In the genomic region with DNA sequence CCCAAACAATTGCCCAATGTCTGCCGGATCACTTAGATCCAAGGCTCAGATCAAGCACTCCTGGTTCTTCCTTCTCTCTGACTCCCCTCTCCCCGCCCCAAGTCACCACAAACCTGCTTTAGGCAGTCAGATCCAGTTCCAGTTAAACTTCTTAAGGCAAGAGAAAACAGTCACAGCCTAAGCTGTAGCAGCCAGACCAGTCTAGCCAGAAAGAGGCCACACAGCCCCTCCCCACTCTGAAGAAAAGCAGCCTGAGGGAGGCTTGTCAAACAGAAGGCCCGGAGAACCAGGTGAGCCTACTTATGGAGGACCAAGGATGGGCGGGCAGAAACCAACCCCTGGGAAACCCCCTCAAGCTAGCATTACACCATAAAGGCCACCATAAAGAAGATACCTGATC, we compare ENCODE assay signal across 11 mouse cellular contexts. TPM values are rescaled to one million over a fixed set of nuclear protein-coding genes. Genes with fewer than 3 reads are reported as not detected.
A peak's percentile ranks its signal among the peaks of the same experiment; 100 is the strongest.
DNase-seq lines count a peak whose midpoint lies in the region; ATAC-seq and TF ChIP-seq lines count a peak whose summit lies in the region.
"Had no signal": no experiment of that assay in that cellular context is flagged by ENCODE, and none has a peak within 500 bp of the region (broad histone marks: within the 10 kb centered on the region; RNA-seq: fewer than 3 reads in every experiment).

No protein-coding gene starts in this region.

- WGBS in hindbrain, postnatal 0 days: 62% methylated on average over 4 of the region's 4 CpGs
- 69% methylated on average over 4 of the region's 4 CpGs for WGBS in hindbrain, embryonic 12.5 days
- 46% methylated on average over 4 of the region's 4 CpGs for WGBS in embryonic facial prominence, embryonic 12.5 days
- 49% methylated on average over 4 of the region's 4 CpGs for WGBS in kidney, postnatal 0 days
- WGBS in forebrain, postnatal 0 days: 74% methylated on average over 4 of the region's 4 CpGs

- H3K4me1 ChIP-seq in hindbrain, postnatal 0 days (ENCODE audit: insufficient read depth, low read length): peaks cover 27% of the 10 kb centered on the region
- peaks cover 27% of the 10 kb centered on the region for H3K4me1 ChIP-seq in hindbrain, embryonic 12.5 days
- peaks cover 29% of the 10 kb centered on the region for H3K4me1 ChIP-seq in embryonic facial prominence, embryonic 12.5 days
- no peaks in the 10 kb centered on the region; the same call in 1 of the 2 replicates for H3K4me1 ChIP-seq in kidney, postnatal 0 days (replicated peaks; ENCODE audit: insufficient read depth, low read length)
- H3K4me1 ChIP-seq in forebrain, postnatal 0 days (ENCODE audit: insufficient read depth): peaks cover 15% of the 10 kb centered on the region; the same call in 1 of the 2 replicates

- no peak for DNase-seq in hindbrain, postnatal 0 days (ENCODE audit: low spot score)
- DNase-seq in kidney, postnatal 0 days (ENCODE audit: low spot score): peak; percentile 39
- peak; percentile 83 for DNase-seq in lung, postnatal 25 days (ENCODE audit: low spot score)
- DNase-seq in cerebellum, adult 8-10 months: no peak
- DNase-seq in forebrain, postnatal 0 days: no peak
- no peak for DNase-seq in spleen, postnatal 36 days (ENCODE audit: low spot score in 2 of 2)
- DNase-seq: adrenal gland, adult 2 months; heart, postnatal 14 days had no signal

- no peak overlapping the region for H3K4me3 ChIP-seq in hindbrain, postnatal 0 days (ENCODE audit: low read length)
- no peak overlapping the region for H3K4me3 ChIP-seq in hindbrain, embryonic 12.5 days
- no peak overlapping the region for H3K4me3 ChIP-seq in embryonic facial prominence, embryonic 12.5 days
- H3K4me3 ChIP-seq in kidney, postnatal 0 days (replicated peaks; ENCODE audit: low read depth, low read length): no peak overlapping the region
- no peak overlapping the region for H3K4me3 ChIP-seq in forebrain, postnatal 0 days (ENCODE audit: low read depth, low read length)

- H3K36me3 ChIP-seq in hindbrain, postnatal 0 days (ENCODE audit: insufficient read depth, low read length): no peaks in the 10 kb centered on the region
- H3K36me3 ChIP-seq in hindbrain, embryonic 12.5 days: no peaks in the 10 kb centered on the region
- H3K36me3 ChIP-seq in embryonic facial prominence, embryonic 12.5 days: no peaks in the 10 kb centered on the region
- H3K36me3 ChIP-seq in kidney, postnatal 0 days (ENCODE audit: insufficient read depth, low read length): no peaks in the 10 kb centered on the region
- no peaks in the 10 kb centered on the region; the same call in 1 of the 2 replicates for H3K36me3 ChIP-seq in forebrain, postnatal 0 days (ENCODE audit: insufficient read depth)

- no peaks in the 10 kb centered on the region for H3K9me3 ChIP-seq in hindbrain, postnatal 0 days (ENCODE audit: low read length)
- H3K9me3 ChIP-seq in hindbrain, embryonic 12.5 days (replicated peaks): no peaks in the 10 kb centered on the region
- H3K9me3 ChIP-seq in embryonic facial prominence, embryonic 12.5 days: no peaks in the 10 kb centered on the region
- H3K9me3 ChIP-seq in kidney, postnatal 0 days (replicated peaks; ENCODE audit: low read length): no peaks in the 10 kb centered on the region
- no peaks in the 10 kb centered on the region for H3K9me3 ChIP-seq in forebrain, postnatal 0 days (ENCODE audit: low read length)

- no peak for TF ChIP-seq CTCF in hindbrain, postnatal 0 days (IDR thresholded peaks at IDR 0.05; ENCODE audit: low read depth)
- no peak for TF ChIP-seq CTCF in kidney, postnatal 0 days (IDR thresholded peaks at IDR 0.05; ENCODE audit: low read depth)
- TF ChIP-seq CTCF in forebrain, postnatal 0 days (IDR thresholded peaks at IDR 0.05; ENCODE audit: low read depth): no peak

- H3K9ac ChIP-seq in hindbrain, postnatal 0 days (replicated peaks; ENCODE audit: low read length): 0 out of 2 replicates have a peak overlapping the region, but pooled peaks have one; percentile 17
- no peak overlapping the region for H3K9ac ChIP-seq in hindbrain, embryonic 12.5 days
- H3K9ac ChIP-seq in embryonic facial prominence, embryonic 12.5 days: 0 out of 2 replicates have a peak overlapping the region, but pooled peaks have one; percentile 12
- H3K9ac ChIP-seq in kidney, postnatal 0 days (ENCODE audit: low read depth, low read length): no peak overlapping the region
- H3K9ac ChIP-seq in forebrain, postnatal 0 days: no peak overlapping the region

- H3K27me3 ChIP-seq in hindbrain, postnatal 0 days (ENCODE audit: insufficient read depth, low read length): no peaks in the 10 kb centered on the region
- H3K27me3 ChIP-seq in hindbrain, embryonic 12.5 days: peaks cover 18% of the 10 kb centered on the region
- H3K27me3 ChIP-seq in embryonic facial prominence, embryonic 12.5 days: peaks cover 31% of the 10 kb centered on the region
- no peaks in the 10 kb centered on the region; the same call in 1 of the 2 replicates for H3K27me3 ChIP-seq in kidney, postnatal 0 days (ENCODE audit: insufficient read depth, low read length)
- no peaks in the 10 kb centered on the region for H3K27me3 ChIP-seq in forebrain, postnatal 0 days (ENCODE audit: insufficient read depth, low read length)

- H3K27ac ChIP-seq in hindbrain, postnatal 0 days: 0 out of 2 replicates have a peak overlapping the region, but pooled peaks have one; percentile 4
- H3K27ac ChIP-seq in hindbrain, embryonic 12.5 days: no peak overlapping the region
- peak overlapping the region; percentile 65 for H3K27ac ChIP-seq in embryonic facial prominence, embryonic 12.5 days
- H3K27ac ChIP-seq in kidney, postnatal 0 days: peak overlapping the region; percentile 20; the same call in 1 of the 2 replicates
- no peak overlapping the region for H3K27ac ChIP-seq in forebrain, postnatal 0 days (ENCODE audit: low read depth, low read length)

- 0 out of 2 replicates have a peak overlapping the region, but pooled peaks have one; percentile 11 for H3K4me2 ChIP-seq in hindbrain, postnatal 0 days (ENCODE audit: low read depth, low read length)
- H3K4me2 ChIP-seq in hindbrain, embryonic 12.5 days (replicated peaks): no peak overlapping the region
- H3K4me2 ChIP-seq in embryonic facial prominence, embryonic 12.5 days (replicated peaks): no peak overlapping the region
- no peak overlapping the region for H3K4me2 ChIP-seq in kidney, postnatal 0 days (ENCODE audit: low read length)
- no peak overlapping the region for H3K4me2 ChIP-seq in forebrain, postnatal 0 days (ENCODE audit: low read depth)

- no peak for ATAC-seq in hindbrain, postnatal 0 days
- ATAC-seq in hindbrain, embryonic 12.5 days (ENCODE audit: low FRiP score): no peak
- peak; percentile 64; the same call in 1 of the 2 replicates for ATAC-seq in embryonic facial prominence, embryonic 12.5 days (ENCODE audit: insufficient number of reproducible peaks, insufficient read depth, low FRiP score, low TSS enrichment)
- peak; percentile 62 for ATAC-seq in kidney, postnatal 0 days (replicated peaks; ENCODE audit: low FRiP score, low read depth)
- ATAC-seq in forebrain, postnatal 0 days: no peak

RNA-seq across cellular contexts. Expression of a gene that starts 4.6 kb away (rescaled TPM):
- total RNA-seq in hindbrain, postnatal 0 days (2014; rRNA removed): 86.8 and 110 TPM in 2 replicates
- polyA plus RNA-seq in hindbrain, postnatal 0 days (2015; fragmentation: Nextera tagmentation; extraction: Ambion mirVana): 53.9 and 56.5 TPM in 2 replicates
- polyA plus RNA-seq in hindbrain, embryonic 12.5 days (2016; fragmentation: Nextera tagmentation; extraction: Ambion mirVana): 25.1 and 27.8 TPM in 2 replicates
- 25.5 and 26.6 TPM in 2 replicates for polyA plus RNA-seq in embryonic facial prominence, embryonic 12.5 days (2016; fragmentation: Nextera tagmentation; extraction: Ambion mirVana)
- 11.6 and 12.1 TPM in 2 replicates for polyA plus RNA-seq in kidney, postnatal 0 days (2015; fragmentation: Nextera tagmentation; extraction: Ambion mirVana)
- 75.1 and 83.0 TPM in 2 replicates for total RNA-seq in forebrain, postnatal 0 days (2014; rRNA removed)
- 43.7 and 52.6 TPM in 2 replicates for polyA plus RNA-seq in forebrain, postnatal 0 days (2015; fragmentation: Nextera tagmentation; extraction: Ambion mirVana)
- total RNA-seq: liver, adult 2 months had no signal
- polyA plus RNA-seq: liver, adult 2 months had no signal

RNA-seq across cellular contexts. Expression of a gene that starts 22.8 kb away (rescaled TPM):
- not detected in 2 replicates for total RNA-seq in hindbrain, postnatal 0 days (2014; rRNA removed)
- polyA plus RNA-seq in hindbrain, postnatal 0 days (2015; fragmentation: Nextera tagmentation; extraction: Ambion mirVana): 0.16 and 0.30 TPM in 2 replicates
- 0.38 and 0.44 TPM in 2 replicates for polyA plus RNA-seq in hindbrain, embryonic 12.5 days (2016; fragmentation: Nextera tagmentation; extraction: Ambion mirVana)
- 1.1 and 2.0 TPM in 2 replicates for polyA plus RNA-seq in embryonic facial prominence, embryonic 12.5 days (2016; fragmentation: Nextera tagmentation; extraction: Ambion mirVana)
- polyA plus RNA-seq in kidney, postnatal 0 days (2015; fragmentation: Nextera tagmentation; extraction: Ambion mirVana): 0.45 TPM in 1 of 2 replicates, not detected in the other
- not detected in 2 replicates for total RNA-seq in forebrain, postnatal 0 days (2014; rRNA removed)
- polyA plus RNA-seq in forebrain, postnatal 0 days (2015; fragmentation: Nextera tagmentation; extraction: Ambion mirVana): 0.31 TPM in 1 of 2 replicates, not detected in the other
- total RNA-seq: adrenal gland, adult 2 months; heart, postnatal 14 days had no signal
- polyA plus RNA-seq: adrenal gland, adult 2 months had no signal

RNA-seq across cellular contexts. Expression of a gene that starts 52.7 kb away (rescaled TPM):
- 31.3 and 33.2 TPM in 2 replicates for total RNA-seq in hindbrain, postnatal 0 days (2014; rRNA removed)
- polyA plus RNA-seq in hindbrain, postnatal 0 days (2015; fragmentation: Nextera tagmentation; extraction: Ambion mirVana): 35.0 and 36.2 TPM in 2 replicates
- polyA plus RNA-seq in hindbrain, embryonic 12.5 days (2016; fragmentation: Nextera tagmentation; extraction: Ambion mirVana): 37.0 and 38.7 TPM in 2 replicates
- polyA plus RNA-seq in embryonic facial prominence, embryonic 12.5 days (2016; fragmentation: Nextera tagmentation; extraction: Ambion mirVana): 42.9 and 45.9 TPM in 2 replicates
- 24.4 and 25.0 TPM in 2 replicates for polyA plus RNA-seq in kidney, postnatal 0 days (2015; fragmentation: Nextera tagmentation; extraction: Ambion mirVana)
- 22.7 and 32.3 TPM in 2 replicates for total RNA-seq in forebrain, postnatal 0 days (2014; rRNA removed)
- 38.7 and 42.3 TPM in 2 replicates for polyA plus RNA-seq in forebrain, postnatal 0 days (2015; fragmentation: Nextera tagmentation; extraction: Ambion mirVana)

RNA-seq across cellular contexts. Expression of a gene that starts 52.8 kb away (rescaled TPM):
- 46.8 and 51.0 TPM in 2 replicates for total RNA-seq in hindbrain, postnatal 0 days (2014; rRNA removed)
- polyA plus RNA-seq in hindbrain, postnatal 0 days (2015; fragmentation: Nextera tagmentation; extraction: Ambion mirVana): 137 and 164 TPM in 2 replicates
- 79.4 and 91.1 TPM in 2 replicates for polyA plus RNA-seq in hindbrain, embryonic 12.5 days (2016; fragmentation: Nextera tagmentation; extraction: Ambion mirVana)
- 78.9 and 87.6 TPM in 2 replicates for polyA plus RNA-seq in embryonic facial prominence, embryonic 12.5 days (2016; fragmentation: Nextera tagmentation; extraction: Ambion mirVana)
- polyA plus RNA-seq in kidney, postnatal 0 days (2015; fragmentation: Nextera tagmentation; extraction: Ambion mirVana): 131 and 137 TPM in 2 replicates
- total RNA-seq in forebrain, postnatal 0 days (2014; rRNA removed): 75.7 and 84.4 TPM in 2 replicates
- polyA plus RNA-seq in forebrain, postnatal 0 days (2015; fragmentation: Nextera tagmentation; extraction: Ambion mirVana): 115 and 146 TPM in 2 replicates

Comparison
In these comparisons a context has a peak if more than half of its experiments do, and no peak if none do; other contexts are left out.
1. H3K27ac ChIP-seq: peak in hindbrain, postnatal 0 days (single experiment), embryonic facial prominence, embryonic 12.5 days (single experiment) and kidney, postnatal 0 days (single experiment); none in hindbrain, embryonic 12.5 days (single experiment) and forebrain, postnatal 0 days (single experiment).
2. H3K9ac ChIP-seq: peak in hindbrain, postnatal 0 days (single experiment) and embryonic facial prominence, embryonic 12.5 days (single experiment); none in hindbrain, embryonic 12.5 days (single experiment), kidney, postnatal 0 days (single experiment) and forebrain, postnatal 0 days (single experiment).
3. ATAC-seq: peak in embryonic facial prominence, embryonic 12.5 days (single experiment) and kidney, postnatal 0 days (single experiment); none in hindbrain, postnatal 0 days (single experiment), hindbrain, embryonic 12.5 days (single experiment) and forebrain, postnatal 0 days (single experiment).
4. DNase-seq: peak in kidney, postnatal 0 days (single experiment) and lung, postnatal 25 days (single experiment); none in hindbrain, postnatal 0 days (single experiment), cerebellum, adult 8-10 months (single experiment), forebrain, postnatal 0 days (single experiment) and spleen, postnatal 36 days (0 of 2).